Mouse (Mus musculus) intestine, embryonic 16.5 days (tissue): ENCODE measurements around the gene Fam209. TPM values are rescaled to one million over a fixed set of nuclear protein-coding genes. Genes with fewer than 3 reads are reported as not detected.

Experiments
- ATAC-seq: fragments of 200-750 bp; cut with Nextera tagmentation; 2 replicates; pipeline ENCODE4 v1.8.0; 2017; ENCODE audit warnings: moderate TSS enrichment, moderate library complexity
- H3K27ac ChIP-seq: fragments of 300-500 bp; sonication (generic); 2 replicates; pipeline ENCODE4 v1.5.1; 2014; ENCODE audit warnings: mild to moderate bottlenecking, low read length
- H3K27me3 ChIP-seq: fragments of 300-500 bp; sonication (generic); replicated peaks from 2 replicates; pipeline ENCODE4 v1.6.1; 2014; ENCODE audit warnings: low read length, control low read depth, mixed read lengths; ENCODE audit not compliant: control insufficient read depth, insufficient read depth
- H3K36me3 ChIP-seq: fragments of 300-500 bp; sonication (generic); 2 replicates; pipeline ENCODE4 v1.6.1; 2014; ENCODE audit warnings: low read length, control low read depth; ENCODE audit not compliant: control insufficient read depth, insufficient read depth
- H3K4me1 ChIP-seq: fragments of 300-500 bp; sonication (generic); 2 replicates; pipeline ENCODE4 v1.6.1; 2014; ENCODE audit warnings: low read length, control low read depth, mixed read lengths; ENCODE audit not compliant: control insufficient read depth, insufficient read depth
- H3K4me2 ChIP-seq: fragments of 300-500 bp; sonication (generic); 2 replicates; pipeline ENCODE4 v1.6.1; 2014; ENCODE audit warnings: low read depth, low read length, control low read depth
- H3K4me3 ChIP-seq: fragments of 300-500 bp; sonication (generic); 2 replicates; pipeline ENCODE4 v1.5.1; 2014; ENCODE audit warnings: mild to moderate bottlenecking, low read length
- H3K9ac ChIP-seq: fragments of 300-500 bp; sonication (generic); 2 replicates; pipeline ENCODE4 v1.6.1; 2014; ENCODE audit warnings: low read depth, low read length
- H3K9me3 ChIP-seq: fragments of 300-500 bp; sonication (generic); 2 replicates; pipeline ENCODE4 v1.6.1; 2016; ENCODE audit warnings: low read length, control low read depth; ENCODE audit not compliant: control insufficient read depth
- WGBS: fragments of 180-500 bp; shearing (Covaris S2); extraction: QIAGEN DNeasy Blood & Tissue Kit; methylation state at CpG from one replicate; pipeline ENCODE4 v1.1.7; 2014; 5-methylcytosine and 5-hydroxymethylcytosine counted together
- polyA plus RNA-seq: library from polyadenylated mRNA; unstranded; fragments of >200 nt; fragmentation: Nextera tagmentation; extraction: Ambion mirVana; gene quantifications from 2 replicates; pipeline ENCODE4 v1.2.1, GENCODE M21; 2015

Fam209 gene
- polyA plus RNA-seq, 1 experiment from 2014 or later, result 0.20 TPM

- H3K4me3 ChIP-seq, result no peak overlapping the region
- H3K36me3 ChIP-seq, result peaks cover 16% of the 10 kb centered on the region
- H3K27ac ChIP-seq, result no peak overlapping the region
- H3K9me3 ChIP-seq, result no peaks in the 10 kb centered on the region
- WGBS, result 84% methylated on average over 4 of the region's 4 CpGs
- no peaks in the 10 kb centered on the region for H3K4me1 ChIP-seq
- no peak for ATAC-seq
- no peaks in the 10 kb centered on the region for H3K27me3 ChIP-seq
- no peak overlapping the region for H3K9ac ChIP-seq
- H3K4me2 ChIP-seq, result no peak overlapping the region
Observed at GRCm38 (mm10) chr2:172448329-172448728, 24.0 kb upstream of the Fam209 start.

- H3K9ac ChIP-seq, result no peak overlapping the region
- H3K4me2 ChIP-seq, result no peak overlapping the region
- 88% methylated on average over 6 of the region's 6 CpGs for WGBS
- H3K27me3 ChIP-seq, result no peaks in the 10 kb centered on the region
- peaks cover 16% of the 10 kb centered on the region for H3K36me3 ChIP-seq
- ATAC-seq, result no peak
- no peaks in the 10 kb centered on the region for H3K9me3 ChIP-seq
- H3K27ac ChIP-seq, result no peak overlapping the region
- H3K4me1 ChIP-seq, result no peaks in the 10 kb centered on the region
- H3K4me3 ChIP-seq, result no peak overlapping the region
Observed at GRCm38 (mm10) chr2:172450640-172451039, 21.7 kb upstream of the Fam209 start.

GRCm38 (mm10) chr2:172452031-172452430, 20.3 kb upstream of the Fam209 start:
- 93% methylated on average over 4 of the region's 4 CpGs for whole genome bisulfite sequencing
- H3K4me2 ChIP-seq, result no peak overlapping the region

DNA sequence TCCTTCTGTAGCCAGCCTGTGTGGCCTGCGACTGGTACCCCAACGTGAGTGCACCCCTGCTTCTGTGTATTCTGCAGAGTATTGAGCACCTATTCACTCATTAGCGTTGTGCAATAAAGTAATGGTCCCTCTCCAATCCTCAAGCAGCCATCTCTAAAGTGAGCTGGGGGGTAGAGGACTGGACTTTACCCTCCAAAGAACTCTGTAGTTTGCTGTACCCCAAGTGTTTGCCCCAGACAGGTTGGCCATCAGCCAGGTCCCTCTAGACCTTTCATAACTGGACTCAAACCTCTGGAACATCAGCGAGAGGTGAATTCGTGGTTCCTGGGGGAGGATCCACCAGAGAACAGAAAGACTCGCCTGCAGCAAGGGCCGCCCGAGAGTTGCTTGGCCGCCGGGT, 19.9 kb upstream of the Fam209 start:
- no peak overlapping the region for H3K4me2 ChIP-seq
- no peaks in the 10 kb centered on the region for H3K9me3 ChIP-seq
- no peak overlapping the region for H3K4me3 ChIP-seq
- no peak for ATAC-seq
- peaks cover 12% of the 10 kb centered on the region; the same call in 1 of the 2 replicates for H3K36me3 ChIP-seq
- H3K27ac ChIP-seq, result no peak overlapping the region
- H3K27me3 ChIP-seq, result no peaks in the 10 kb centered on the region
- H3K4me1 ChIP-seq, result no peaks in the 10 kb centered on the region
- H3K9ac ChIP-seq, result no peak overlapping the region
- 89% methylated on average over 10 of the region's 10 CpGs for WGBS

More at GRCm38 (mm10) chr2:172452031-172452430, 20.3 kb upstream of the Fam209 start:
- peaks cover 16% of the 10 kb centered on the region; the same call in 1 of the 2 replicates for H3K36me3 ChIP-seq
- no peak for ATAC-seq
- no peak overlapping the region for H3K4me3 ChIP-seq
- no peak overlapping the region for H3K27ac ChIP-seq
- no peaks in the 10 kb centered on the region for H3K4me1 ChIP-seq
- H3K9me3 ChIP-seq, result no peaks in the 10 kb centered on the region
- no peaks in the 10 kb centered on the region for H3K27me3 ChIP-seq
- no peak overlapping the region for H3K9ac ChIP-seq

DNA sequence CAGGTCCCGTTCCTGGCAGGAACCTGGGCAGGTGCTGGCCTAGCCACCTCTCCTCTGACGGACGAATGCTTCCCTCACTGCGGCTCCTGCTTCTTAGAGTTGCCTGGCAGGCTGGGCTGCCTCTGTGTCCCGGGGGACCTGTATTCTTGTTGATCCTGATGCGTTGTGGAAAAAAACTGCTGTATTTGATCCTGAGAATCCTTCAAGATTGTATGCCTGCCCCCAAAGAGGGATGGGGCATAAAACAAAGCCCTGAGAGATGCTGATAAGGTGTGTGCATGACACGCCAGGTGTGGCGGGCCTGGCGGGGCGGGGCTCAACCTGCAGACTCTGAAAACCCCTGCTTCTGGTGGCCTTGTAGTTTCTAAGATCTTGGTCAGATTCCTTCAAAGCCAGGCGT, 13.8 kb upstream of the Fam209 start, which contains the start of gene Gcnt7:
Gcnt7 (minus strand) TSS at position 101 of the 400 bp plus-strand sequence.
- H3K4me3 ChIP-seq, result no peak within 1 kb of the TSS
- 0 out of 2 replicates have a peak, but pooled peaks cover 4% of the 10 kb centered on the region for H3K36me3 ChIP-seq
- H3K4me1 ChIP-seq, result no peaks in the 10 kb centered on the region; the same call in 1 of the 2 replicates
- no peak within 1 kb of the TSS for H3K4me2 ChIP-seq
- ATAC-seq, result no peak
- no peak within 1 kb of the TSS for H3K27ac ChIP-seq
- no peak within 1 kb of the TSS for H3K9ac ChIP-seq
- H3K27me3 ChIP-seq, result no peaks in the 10 kb centered on the region
- WGBS, result 74% methylated on average over 11 of the region's 11 CpGs
- H3K9me3 ChIP-seq, result no peaks in the 10 kb centered on the region

DNA sequence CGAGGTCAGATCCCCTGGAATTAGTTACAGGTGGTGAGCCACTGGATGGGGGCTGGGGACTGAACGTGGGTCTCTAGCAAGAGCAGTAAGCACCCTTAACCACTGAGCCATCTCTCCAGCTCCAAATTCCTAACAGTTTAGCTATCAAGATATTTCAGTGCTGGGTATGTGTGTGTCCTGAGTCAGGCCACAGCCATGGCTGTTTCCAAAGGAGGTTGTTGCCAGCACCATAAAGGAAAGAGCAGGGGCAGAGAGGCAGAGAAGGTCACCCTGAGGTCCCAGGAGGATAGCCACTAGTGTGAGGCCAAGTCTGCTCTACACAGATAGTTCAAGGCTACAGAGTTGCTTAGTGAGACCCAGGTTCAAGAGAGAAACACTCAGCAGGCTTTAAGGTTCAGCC, 11.7 kb upstream of the Fam209 start:
- Histone ChIP-seq H3K27me3 (no peaks in the 10 kb centered on the region), H3K9me3 (no peaks in the 10 kb centered on the region), H3K36me3 (0 out of 2 replicates have a peak, but pooled peaks cover 4% of the 10 kb centered on the region), H3K4me3 (no peak overlapping the region), H3K9ac (no peak overlapping the region), H3K4me1 (no peaks in the 10 kb centered on the region; the same call in 1 of the 2 replicates), H3K27ac (no peak overlapping the region), H3K4me2 (no peak overlapping the region)
- 82% methylated on average over 2 of the region's 2 CpGs for WGBS
- no peak for ATAC-seq

GRCm38 (mm10) chr2:172462813-172463212, 9.5 kb upstream of the Fam209 start:
- H3K4me2 ChIP-seq, result no peak overlapping the region
- no peaks in the 10 kb centered on the region for H3K9me3 ChIP-seq
- peaks cover 8% of the 10 kb centered on the region; the same call in 1 of the 2 replicates for H3K36me3 ChIP-seq
- H3K27ac ChIP-seq, result no peak overlapping the region
- 88% methylated on average over 4 of the region's 4 CpGs for WGBS
- H3K4me3 ChIP-seq, result no peak overlapping the region
- no peak overlapping the region for H3K9ac ChIP-seq
- H3K27me3 ChIP-seq, result no peaks in the 10 kb centered on the region
- no peaks in the 10 kb centered on the region; the same call in 1 of the 2 replicates for H3K4me1 ChIP-seq
- ATAC-seq, result no peak

GRCm38 (mm10) chr2:172466427-172467132, 5.7 kb upstream of the Fam209 start:
- Histone ChIP-seq H3K4me3 (no peak overlapping the region), H3K27ac (no peak overlapping the region), H3K9me3 (no peaks in the 10 kb centered on the region), H3K4me1 (no peaks in the 10 kb centered on the region), H3K4me2 (no peak overlapping the region), H3K36me3 (peaks cover 18% of the 10 kb centered on the region), H3K9ac (no peak overlapping the region), H3K27me3 (no peaks in the 10 kb centered on the region)
- ATAC-seq, result no peak
- 89% methylated on average over 11 of the region's 11 CpGs for WGBS

GRCm38 (mm10) chr2:172467206-172467605, 5.1 kb upstream of the Fam209 start:
- no peaks in the 10 kb centered on the region for H3K27me3 ChIP-seq
- no peak for ATAC-seq
- no peak overlapping the region for H3K9ac ChIP-seq
- H3K4me3 ChIP-seq, result no peak overlapping the region
- no peaks in the 10 kb centered on the region for H3K4me1 ChIP-seq
- WGBS, result 90% methylated on average over 5 of the region's 5 CpGs
- no peak overlapping the region for H3K27ac ChIP-seq
- H3K4me2 ChIP-seq, result no peak overlapping the region
- no peaks in the 10 kb centered on the region for H3K9me3 ChIP-seq
- H3K36me3 ChIP-seq, result peaks cover 18% of the 10 kb centered on the region
